Mouse (Mus musculus): ENCODE data around the gene Defb20.

DNA sequence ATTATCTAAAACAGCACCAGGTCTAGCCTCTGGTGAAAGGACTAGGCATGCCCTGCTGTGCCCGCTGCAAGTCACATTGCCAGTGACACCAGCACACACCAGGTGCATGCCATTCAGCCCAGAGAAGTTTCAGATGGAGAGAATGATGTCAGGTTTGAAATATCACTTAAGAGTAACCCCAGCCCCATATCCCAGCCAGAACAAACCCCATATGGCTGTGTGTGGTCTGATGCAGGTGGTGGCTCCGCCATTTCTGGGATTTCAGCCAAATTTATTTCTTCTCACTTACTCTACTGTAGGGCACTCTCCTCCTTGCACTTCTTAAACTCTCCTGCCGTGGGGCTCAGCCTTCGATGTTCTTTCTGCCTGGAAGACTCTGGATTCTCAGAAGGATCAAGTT, 39.2 kb downstream of the Defb20 start:
- no peak for TF ChIP-seq ZC3H11A (IDR thresholded peaks at IDR 0.05; ENCODE audit: borderline replicate concordance, low read depth, low read length)
- no peak for TF ChIP-seq CHD2 (IDR thresholded peaks at IDR 0.05; ENCODE audit: low read depth, low read length)
- TF ChIP-seq MAFK (IDR thresholded peaks at IDR 0.05; ENCODE audit: insufficient read depth, low read depth, low read length), result no peak
- TF ChIP-seq HCFC1 (IDR thresholded peaks at IDR 0.05; ENCODE audit: borderline replicate concordance, insufficient read depth, low read length), result no peak
- TF ChIP-seq ZNF384 (IDR thresholded peaks at IDR 0.05; ENCODE audit: low read depth, low read length), result no peak

Data from ES-E14 (cell line).